Mouse (Mus musculus) forebrain, postnatal 0 days (tissue): ENCODE measurements around the gene March2. TPM values are rescaled to one million over a fixed set of nuclear protein-coding genes. Genes with fewer than 3 reads are reported as not detected.

ENCODE experiments used
- ATAC-seq: fragments of 200-750 bp; cut with Nextera tagmentation; 2 replicates; pipeline ENCODE4 v1.8.0; 2017; ENCODE audit warnings: mild to moderate bottlenecking, moderate library complexity
- DNase-seq: peaks from one replicate; pipeline ENCODE4 v3.0.0-alpha.2; 2015
- H3K27ac ChIP-seq: fragments of 300-500 bp; sonication (generic); 2 replicates; pipeline ENCODE4 v1.5.1; 2014; ENCODE audit warnings: low read depth, mild to moderate bottlenecking, antibody characterized with exemption, low read length, moderate library complexity, mixed read lengths
- H3K27me3 ChIP-seq: fragments of 300-500 bp; sonication (generic); 2 replicates; pipeline ENCODE4 v1.6.1; 2014; ENCODE audit warnings: mild to moderate bottlenecking, low read length, mixed read lengths; ENCODE audit not compliant: insufficient read depth
- H3K36me3 ChIP-seq: fragments of 300-500 bp; sonication (generic); 2 replicates; pipeline ENCODE4 v1.6.1; 2014; ENCODE audit warnings: mild to moderate bottlenecking, moderate library complexity; ENCODE audit not compliant: insufficient read depth
- H3K4me1 ChIP-seq: fragments of 300-500 bp; sonication (generic); 2 replicates; pipeline ENCODE4 v1.6.1; 2014; ENCODE audit warnings: antibody characterized with exemption; ENCODE audit not compliant: insufficient read depth
- H3K4me2 ChIP-seq: fragments of 300-500 bp; sonication (generic); 2 replicates; pipeline ENCODE4 v1.6.1; 2014; ENCODE audit warnings: low read depth, mild to moderate bottlenecking, moderate library complexity
- H3K4me3 ChIP-seq: fragments of 300-500 bp; sonication (generic); 2 replicates; pipeline ENCODE4 v1.5.1; 2014; ENCODE audit warnings: low read depth, low read length, mixed read lengths
- H3K9ac ChIP-seq: fragments of 300-500 bp; sonication (generic); 2 replicates; pipeline ENCODE4 v1.6.1; 2014; ENCODE audit warnings: mild to moderate bottlenecking
- H3K9me3 ChIP-seq: fragments of 300-500 bp; sonication (generic); 2 replicates; pipeline ENCODE4 v1.6.1; 2016; ENCODE audit warnings: low read length
- CTCF ChIP-seq: sonication (generic); IDR thresholded peaks from 2 replicates; pipeline ENCODE4 v1.5.1; 2016; ENCODE audit warnings: antibody characterized with exemption, control low read depth, low read depth
- WGBS: fragments of 180-500 bp; shearing (Covaris S2); extraction: QIAGEN DNeasy Blood & Tissue Kit; methylation state at CpG from one replicate; pipeline ENCODE4 v1.1.7; 2014; 5-methylcytosine and 5-hydroxymethylcytosine counted together
- polyA plus RNA-seq: library from polyadenylated mRNA; unstranded; fragments of >200 nt; fragmentation: Nextera tagmentation; extraction: Ambion mirVana; gene quantifications from 2 replicates; pipeline ENCODE4 v1.2.1, GENCODE M21; 2015
- total RNA-seq: library from RNA; depleted of rRNA; stranded (reverse); fragments of >200 nt; gene quantifications from 2 replicates; pipeline ENCODE4 v1.2.3, GENCODE M21; 2014; rRNA removed

Gene March2
- total RNA-seq (96.5 and 102 TPM in 2 replicates), polyA plus RNA-seq (72.5 and 77.6 TPM in 2 replicates)

DNA sequence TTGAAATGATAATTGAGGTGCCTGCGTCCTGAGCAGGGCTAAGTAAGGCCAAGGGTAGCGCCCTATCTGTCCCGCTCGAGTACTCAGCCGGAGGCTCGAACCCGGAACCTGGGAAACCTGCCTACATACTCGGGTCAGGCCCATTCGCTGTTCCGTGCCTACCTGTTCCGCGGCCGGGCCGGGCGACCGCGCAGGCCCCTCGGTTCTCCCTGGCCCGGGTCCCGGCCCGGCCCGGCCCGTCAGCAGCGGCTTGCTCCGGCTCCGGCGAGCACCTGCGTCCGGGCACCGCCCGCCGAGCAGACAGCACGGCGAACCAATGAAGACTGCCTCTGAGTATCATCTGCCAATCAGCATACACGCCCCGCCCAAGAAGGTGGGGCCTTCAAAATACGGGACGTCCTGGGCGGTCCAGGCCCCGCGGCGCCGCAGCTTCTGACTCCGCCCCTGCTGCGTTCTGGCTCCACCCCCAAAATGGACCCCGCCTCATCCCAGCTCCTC is at the start of gene March2:
Gene March2, minus strand, starts transcription at position 287 of the 498 bp plus-strand sequence.
- peak within 1 kb of the TSS; percentile 84 for H3K4me2 ChIP-seq
- peak; percentile 95 for DNase-seq
- no peaks in the 10 kb centered on the region; the same call in 1 of the 2 replicates for H3K4me1 ChIP-seq
- no peaks in the 10 kb centered on the region for H3K9me3 ChIP-seq
- peak; percentile 100 for ATAC-seq
- WGBS, result under 1% methylated on average over 46 of the region's 46 CpGs
- H3K4me3 ChIP-seq, result peak within 1 kb of the TSS; percentile 74
- H3K36me3 ChIP-seq, result no peaks in the 10 kb centered on the region
- no peak for TF ChIP-seq CTCF
- peak within 1 kb of the TSS; percentile 46; the same call in 1 of the 2 replicates for H3K27ac ChIP-seq
- no peaks in the 10 kb centered on the region; the same call in 1 of the 2 replicates for H3K27me3 ChIP-seq
- peak within 1 kb of the TSS; percentile 67 for H3K9ac ChIP-seq

DNA sequence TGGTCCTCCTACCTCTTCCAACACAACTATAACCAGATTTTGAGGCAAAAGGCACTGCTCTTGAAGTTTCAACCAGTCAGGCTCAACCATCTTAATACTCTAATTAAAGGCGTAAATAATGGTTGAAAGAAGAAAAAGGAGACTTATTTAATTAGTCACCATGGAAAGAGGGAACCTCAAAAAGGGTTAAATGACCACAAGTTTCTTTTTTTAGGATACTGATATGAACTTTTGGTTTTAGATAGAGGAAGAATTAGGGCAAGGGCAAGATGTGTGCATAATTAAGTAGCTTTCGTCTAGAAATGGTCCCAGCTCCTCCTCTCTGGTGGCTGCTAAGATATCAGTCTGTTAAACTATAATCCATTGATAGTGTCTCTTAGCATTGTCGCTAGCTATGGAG is 47.9 kb upstream of the March2 start:
- ATAC-seq (no peak), DNase-seq (no peak)
- Histone ChIP-seq H3K4me1 (no peaks in the 10 kb centered on the region), H3K4me3 (no peak overlapping the region), H3K36me3 (no peaks in the 10 kb centered on the region), H3K9ac (no peak overlapping the region), H3K27me3 (no peaks in the 10 kb centered on the region), H3K9me3 (no peaks in the 10 kb centered on the region), H3K4me2 (no peak overlapping the region), H3K27ac (no peak overlapping the region)
- no peak for TF ChIP-seq CTCF
- WGBS, result 77% methylated on average over 3 of the region's 3 CpGs

DNA sequence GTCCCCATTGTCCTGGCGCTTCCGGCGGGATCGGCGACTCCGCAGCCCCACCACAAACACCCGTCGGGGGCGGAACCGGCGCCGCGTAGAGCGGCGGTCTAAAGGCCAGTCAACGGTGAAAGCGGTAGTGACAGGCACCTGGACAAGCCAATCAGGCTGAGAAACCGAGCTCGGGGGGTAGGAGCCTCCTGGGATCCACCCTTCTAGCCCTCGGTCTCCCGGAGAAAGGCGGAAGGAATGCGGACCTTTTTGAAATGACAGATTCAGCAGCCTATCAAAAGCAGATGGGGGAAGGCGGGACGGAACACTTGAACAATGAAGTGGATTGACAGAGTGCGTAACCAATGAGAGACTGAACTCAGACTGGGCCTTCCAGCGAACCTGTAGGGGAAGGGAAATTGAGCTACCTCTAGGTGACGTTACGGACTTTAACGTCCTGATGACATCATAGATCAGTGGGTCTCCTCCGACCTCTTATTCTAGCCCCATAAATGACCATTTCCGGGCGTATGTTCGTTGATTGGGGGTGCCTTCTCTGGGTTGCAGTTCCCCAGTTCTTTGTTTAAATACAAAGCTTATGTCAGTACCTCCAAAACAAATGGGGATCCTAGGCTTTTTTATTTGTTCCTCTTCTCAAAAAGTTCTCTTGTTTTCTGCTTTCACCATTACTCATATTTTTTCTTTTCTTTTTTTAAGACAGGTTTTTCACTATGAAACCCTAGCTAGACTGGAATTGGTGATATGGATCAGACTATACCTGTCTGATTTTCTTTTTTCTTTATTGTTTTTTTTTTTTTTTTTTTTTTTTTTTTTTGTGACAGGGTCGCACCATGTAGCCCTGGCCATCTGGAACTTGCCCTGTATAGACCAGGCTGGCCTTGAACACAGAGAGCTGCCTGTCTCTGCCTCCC is 42.0 kb upstream of the March2 start, which contains the start of gene Rab11b:
Gene Rab11b, minus strand, starts transcription at position 276 of the 911 bp plus-strand sequence.
- no peaks in the 10 kb centered on the region for H3K27me3 ChIP-seq
- H3K27ac ChIP-seq, result peak within 1 kb of the TSS; percentile 99
- H3K4me2 ChIP-seq, result peak within 1 kb of the TSS; percentile 68
- peak within 1 kb of the TSS; percentile 89 for H3K4me3 ChIP-seq
- ATAC-seq (peak; percentile 98), DNase-seq (peak; percentile 100)
- 4% methylated on average over 35 of the region's 35 CpGs for WGBS
- no peaks in the 10 kb centered on the region for H3K36me3 ChIP-seq
- peak; percentile 50 for TF ChIP-seq CTCF
- H3K4me1 ChIP-seq, result peaks cover 22% of the 10 kb centered on the region
- H3K9me3 ChIP-seq, result no peaks in the 10 kb centered on the region
- peak within 1 kb of the TSS; percentile 99 for H3K9ac ChIP-seq

DNA sequence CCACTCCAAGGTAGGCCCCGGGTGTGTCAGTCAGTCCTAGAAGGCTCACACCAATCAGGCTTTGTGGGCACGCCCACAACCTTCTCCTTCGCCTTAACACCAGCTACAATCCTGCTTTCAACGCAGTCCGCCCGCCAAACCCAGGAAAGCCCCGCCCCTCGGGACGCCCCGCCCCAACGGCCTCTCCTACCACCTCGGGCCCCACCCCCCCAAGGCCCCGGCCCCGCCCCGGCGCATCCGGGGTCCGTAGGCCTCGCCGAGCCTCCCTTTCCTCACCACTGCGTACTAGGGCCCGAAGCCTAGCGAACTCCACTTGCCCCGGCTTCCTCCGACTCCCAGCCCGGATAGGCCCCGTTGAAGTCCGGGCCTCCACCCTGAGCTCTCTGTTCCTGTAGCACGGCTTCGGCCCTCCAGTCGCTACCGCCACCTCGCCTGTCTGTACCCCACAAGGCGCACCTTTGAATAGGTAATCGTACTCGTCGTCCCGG is 41.3 kb upstream of the March2 start:
- peak; percentile 60 for ATAC-seq
- WGBS, result 3% methylated on average over 33 of the region's 38 CpGs

DNA sequence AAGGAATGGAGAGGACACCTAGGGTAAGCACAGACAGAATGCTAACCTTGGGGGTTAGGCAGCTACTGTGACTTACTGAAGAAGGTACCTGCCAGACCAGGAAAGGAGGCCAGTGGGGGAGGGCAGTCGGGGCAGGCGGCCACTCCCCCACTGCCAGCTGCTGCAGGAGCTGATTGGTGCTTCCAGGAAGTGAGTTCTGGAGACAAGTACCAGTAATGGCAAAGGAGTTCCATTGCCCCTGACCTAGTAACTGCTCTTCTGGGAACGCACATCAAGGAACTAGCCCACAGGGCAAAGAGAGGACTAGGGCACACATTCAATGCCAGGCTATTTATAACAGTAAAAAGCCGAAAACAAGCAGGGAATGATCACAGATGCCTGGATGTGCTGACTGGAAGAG is 38.8 kb upstream of the March2 start:
- H3K36me3 ChIP-seq, result peaks cover 4% of the 10 kb centered on the region; the same call in 1 of the 2 replicates
- 78% methylated on average over 4 of the region's 4 CpGs for WGBS
- 0 out of 2 replicates have a peak overlapping the region, but pooled peaks have one; percentile 8 for H3K4me2 ChIP-seq
- ATAC-seq, result no peak
- H3K9me3 ChIP-seq, result no peaks in the 10 kb centered on the region
- no peak for TF ChIP-seq CTCF
- no peak overlapping the region for H3K27ac ChIP-seq
- DNase-seq, result no peak
- H3K27me3 ChIP-seq, result no peaks in the 10 kb centered on the region
- H3K4me3 ChIP-seq, result no peak overlapping the region
- peaks cover 22% of the 10 kb centered on the region for H3K4me1 ChIP-seq
- 0 out of 2 replicates have a peak overlapping the region, but pooled peaks have one; percentile 10 for H3K9ac ChIP-seq

More for the DNA sequence above, 41.3 kb upstream of the March2 start:
- H3K4me2 ChIP-seq, result peak overlapping the region; percentile 68
- TF ChIP-seq CTCF, result no peak
- peak overlapping the region; percentile 99 for H3K9ac ChIP-seq
- no peaks in the 10 kb centered on the region for H3K36me3 ChIP-seq
- peak; percentile 83 for DNase-seq
- H3K4me3 ChIP-seq, result peak overlapping the region; percentile 89
- H3K4me1 ChIP-seq, result peaks cover 22% of the 10 kb centered on the region
- no peaks in the 10 kb centered on the region for H3K9me3 ChIP-seq
- H3K27ac ChIP-seq, result peak overlapping the region; percentile 99
- H3K27me3 ChIP-seq, result no peaks in the 10 kb centered on the region

DNA sequence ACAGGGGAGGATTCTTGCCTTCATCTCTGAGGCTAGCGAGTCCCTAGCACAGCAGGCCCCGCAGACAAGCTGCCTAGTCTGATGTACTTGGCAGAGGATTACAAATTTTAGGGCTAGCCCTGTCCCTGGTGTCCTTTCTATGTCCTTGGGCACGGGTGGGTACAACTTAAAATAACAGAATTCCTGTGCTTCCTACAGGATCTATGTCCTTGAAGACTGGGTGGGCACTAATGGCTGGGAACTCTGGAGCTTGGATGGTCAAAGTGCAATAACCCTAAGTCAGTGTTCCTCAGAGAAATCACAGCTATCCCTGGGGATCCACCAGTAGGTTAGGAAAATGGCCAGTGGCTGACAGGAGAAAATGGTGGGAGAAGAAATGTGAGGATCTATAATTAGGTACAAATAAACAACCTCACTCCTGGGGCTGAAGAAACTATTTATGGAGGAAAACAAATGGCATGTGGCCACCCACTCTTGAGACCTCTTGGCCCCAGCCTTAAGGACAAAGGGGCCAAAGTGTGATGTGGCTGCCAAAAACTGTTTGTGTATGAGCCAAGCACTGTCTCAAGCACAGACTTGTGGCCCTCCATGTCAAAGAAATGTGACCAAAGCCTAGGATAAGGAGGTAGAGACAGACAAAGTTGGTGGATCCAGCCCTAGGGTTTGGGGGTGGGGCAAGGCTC is 37.8 kb upstream of the March2 start:
- Histone ChIP-seq H3K4me1 (peaks cover 22% of the 10 kb centered on the region), H3K27ac (no peak overlapping the region), H3K4me2 (no peak overlapping the region), H3K9me3 (no peaks in the 10 kb centered on the region), H3K9ac (no peak overlapping the region), H3K36me3 (peaks cover 4% of the 10 kb centered on the region; the same call in 1 of the 2 replicates), H3K4me3 (no peak overlapping the region), H3K27me3 (no peaks in the 10 kb centered on the region)
- ATAC-seq (no peak), DNase-seq (no peak)
- TF ChIP-seq CTCF, result no peak
- 81% methylated on average over 3 of the region's 3 CpGs for WGBS
